Mouse (Mus musculus) induced T-regulatory cell, adult 2 months (primary cell): Measurements from ENCODE around the gene Gadd45gip1.
"Not testable (repeated sequence)": the region's sequence is repeated elsewhere in the genome, so short reads cannot be mapped to it uniquely, and the experiment has no call there.

Source experiments
- DNase-seq: peaks from one replicate; pipeline ENCODE4 v3.0.0-alpha.2; 2012; ENCODE audit warnings: low read depth

Gene Gadd45gip1

DNA sequence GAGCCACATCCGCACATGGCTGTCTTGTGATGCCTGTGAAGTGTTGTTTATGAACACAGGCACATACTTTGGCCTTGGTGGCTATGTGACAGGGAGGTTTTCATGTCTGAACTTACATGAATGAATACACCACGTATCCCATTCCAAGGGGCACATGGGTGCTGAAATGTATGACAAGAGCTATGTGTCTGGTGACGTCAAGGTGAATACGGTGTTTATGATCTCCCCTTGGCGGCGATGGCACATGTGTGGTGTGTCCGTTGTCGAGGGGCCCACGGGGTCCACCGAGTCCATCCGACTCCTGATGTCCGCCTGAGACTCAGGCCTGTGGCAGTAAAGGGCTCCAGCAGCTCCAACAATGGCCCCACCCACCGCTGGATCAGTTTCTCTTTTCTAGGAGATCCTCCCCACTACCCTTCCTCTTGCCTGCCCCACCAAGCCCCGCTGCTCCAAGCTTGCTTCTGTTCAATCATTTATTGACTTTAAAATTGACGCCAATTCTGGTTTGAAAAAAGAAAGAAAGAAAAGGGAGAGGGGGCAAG, 34.0 kb upstream of the Gadd45gip1 start:
- DNase-seq = no peak

DNA sequence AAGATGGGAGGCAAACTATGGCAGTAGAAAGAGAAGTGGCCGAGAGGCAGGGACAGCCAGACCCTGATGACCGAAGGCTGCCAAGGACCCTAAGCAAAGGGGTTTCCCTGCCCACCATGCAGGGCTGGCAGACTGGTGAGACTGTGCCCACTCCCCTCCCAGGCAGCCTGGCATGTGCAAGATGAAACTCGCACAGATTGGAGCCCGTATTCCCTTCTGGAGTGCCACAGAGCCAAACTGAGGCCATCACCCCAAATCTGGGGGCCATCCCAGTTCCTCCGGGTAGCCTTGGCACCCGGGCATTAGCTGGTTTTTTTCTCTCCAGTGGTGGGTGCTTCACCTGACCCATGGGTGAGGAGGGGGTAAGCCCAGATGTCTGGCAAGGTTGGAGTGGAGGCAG, 33.4 kb upstream of the Gadd45gip1 start:
- no peak for DNase-seq

GRCm38 (mm10) chr8:84798446-84799135, 32.7 kb upstream of the Gadd45gip1 start:
- peak; percentile 20 for DNase-seq

DNA sequence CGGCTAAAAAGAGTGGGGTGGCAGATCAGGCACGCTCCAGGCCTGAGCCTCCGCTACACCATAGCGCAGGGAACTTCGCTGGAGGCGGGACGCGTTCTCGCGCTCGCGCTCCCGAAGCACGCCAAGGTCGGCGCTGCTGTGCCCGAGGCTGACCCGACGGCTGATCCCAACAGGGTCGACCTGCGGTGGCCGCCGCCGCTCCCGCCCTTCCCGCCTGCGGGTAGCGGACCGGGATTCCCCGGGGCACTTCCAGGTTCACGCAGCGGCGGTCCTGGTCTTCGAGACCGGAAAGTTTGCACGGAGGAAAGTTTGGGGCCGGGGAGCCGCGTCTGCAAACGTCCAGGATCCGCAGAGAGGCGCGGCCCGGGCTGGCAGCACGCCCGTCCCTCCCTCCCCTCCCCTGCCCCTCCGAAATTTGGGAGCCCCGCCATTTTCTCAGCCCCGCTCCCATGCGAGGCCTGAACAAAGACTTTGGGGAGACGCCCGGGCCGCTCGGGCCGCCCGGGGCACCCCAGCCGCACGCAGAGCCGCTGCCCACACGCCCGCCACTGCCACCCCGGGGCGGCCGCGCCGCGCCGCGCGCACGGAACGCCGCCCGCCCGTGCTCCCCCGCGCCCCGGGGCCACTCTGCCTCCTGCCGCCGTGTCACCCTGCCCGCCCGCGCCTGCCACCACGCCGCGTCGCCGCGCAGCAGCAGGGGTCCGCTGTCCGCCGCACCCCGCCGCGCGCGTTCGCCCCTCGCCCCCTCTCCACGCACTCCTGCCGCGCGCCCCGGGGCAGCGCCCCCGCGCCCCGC, 32.0 kb upstream of the Gadd45gip1 start:
- peak; percentile 25 for DNase-seq

GRCm38 (mm10) chr8:84799999-84800831, 31.1 kb upstream of the Gadd45gip1 start, which contains the start of gene Nfix:
Gene Nfix, minus strand, starts transcription at chr8:84800344.
- peak; percentile 62 for DNase-seq

DNA sequence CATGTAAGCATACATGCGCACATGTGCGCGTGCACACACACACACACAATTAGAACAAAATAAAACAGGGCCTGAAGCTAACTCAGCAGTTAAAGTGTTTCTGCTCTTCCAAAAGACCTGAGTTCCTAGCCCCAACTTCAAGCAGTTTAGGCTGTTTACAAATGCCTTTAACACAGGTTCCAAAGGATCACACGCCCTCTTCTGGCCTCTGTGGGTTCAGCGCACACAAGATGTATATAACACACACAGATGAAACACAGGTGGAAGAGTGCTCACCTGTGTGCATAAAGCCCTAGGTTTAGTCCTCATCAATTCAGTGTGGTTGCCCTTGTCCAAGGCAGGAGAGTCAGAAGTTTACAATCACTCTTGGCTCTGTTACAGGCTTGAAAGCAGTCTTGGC, 25.3 kb upstream of the Gadd45gip1 start:
- DNase-seq = no peak

- no peak for DNase-seq
Observed at GRCm38 (mm10) chr8:84809109-84809940, 22.0 kb upstream of the Gadd45gip1 start.

DNA sequence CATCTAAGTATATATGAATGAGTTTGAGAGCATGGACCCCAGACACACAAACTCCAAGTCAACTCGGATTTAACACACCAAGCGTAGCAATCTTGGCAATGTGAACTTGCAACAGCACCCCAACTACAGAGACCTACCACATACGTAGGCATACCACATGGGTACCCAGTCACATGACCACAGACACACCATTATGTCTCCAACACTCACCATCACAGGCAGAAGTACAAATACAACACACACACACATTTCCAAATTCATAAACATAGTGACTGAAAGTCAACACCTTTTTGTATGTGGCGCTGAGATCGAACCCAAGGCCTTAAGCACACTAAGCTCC, 21.4 kb upstream of the Gadd45gip1 start:
- no peak for DNase-seq

DNA sequence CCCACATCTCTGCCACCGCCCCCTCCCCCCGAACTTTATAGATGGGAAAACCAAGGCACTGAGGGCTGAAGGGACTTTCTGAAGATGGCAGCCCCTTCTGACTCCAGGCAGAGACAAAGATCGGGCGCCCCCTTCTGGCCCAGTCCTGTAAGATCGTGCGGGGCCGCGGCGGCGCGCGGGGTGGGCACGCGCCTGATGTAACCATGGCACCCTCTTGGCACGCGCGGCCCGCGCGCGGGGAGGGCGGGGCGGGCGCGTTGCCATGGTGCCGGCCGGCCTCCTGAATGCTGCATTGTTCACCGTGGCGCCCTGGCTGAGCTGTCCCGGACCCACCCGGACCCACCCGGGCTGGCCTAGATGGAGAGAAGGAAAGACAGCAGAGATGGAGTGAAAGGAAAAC, 20.4 kb upstream of the Gadd45gip1 start:
- DNase-seq = peak; percentile 87

DNA sequence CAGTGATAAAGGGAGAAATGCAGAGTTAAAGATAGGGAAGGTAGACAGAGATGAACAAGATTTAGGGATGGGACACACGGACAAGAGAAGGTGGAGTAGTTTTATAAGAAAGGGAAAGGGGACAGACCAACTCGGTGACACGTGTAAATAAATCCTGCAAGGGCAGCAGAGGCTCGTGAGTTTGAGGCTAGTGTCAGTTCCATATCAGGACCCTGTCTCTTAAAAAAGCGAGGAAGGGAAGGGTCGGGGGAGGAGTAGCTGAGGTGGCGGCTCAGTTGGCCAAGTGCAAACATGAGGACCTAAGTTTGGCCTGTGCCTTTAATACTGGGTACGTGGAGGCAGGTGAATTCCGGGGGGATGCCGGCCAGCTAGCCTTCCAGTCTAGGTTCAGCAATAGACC, 20.0 kb upstream of the Gadd45gip1 start:
- DNase-seq = no peak

DNA sequence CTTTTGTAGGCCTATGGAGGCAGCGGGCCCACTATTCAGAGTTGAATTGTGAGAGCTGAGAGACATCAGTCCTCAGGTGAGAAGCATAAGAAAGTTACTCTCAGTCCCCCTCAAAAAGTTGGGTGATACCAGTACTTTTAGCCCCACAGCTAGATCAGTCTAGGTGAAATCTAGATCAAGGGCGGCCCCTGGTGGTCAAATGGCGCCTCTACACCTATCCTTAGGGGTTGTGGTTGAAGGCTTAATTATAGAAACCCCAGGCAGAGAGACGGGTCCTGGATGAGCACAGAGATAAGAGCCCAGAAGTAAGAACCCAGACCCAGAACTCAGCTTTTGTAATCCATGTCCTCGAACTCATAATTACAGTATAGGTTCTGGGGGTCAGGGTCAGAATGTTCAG, 18.3 kb upstream of the Gadd45gip1 start:
- DNase-seq = peak; percentile 92

- DNase-seq = no peak
Observed at GRCm38 (mm10) chr8:84813830-84814229, 17.5 kb upstream of the Gadd45gip1 start.

GRCm38 (mm10) chr8:84814240-84814554, 17.1 kb upstream of the Gadd45gip1 start:
- no peak for DNase-seq

- DNase-seq = no peak
Observed at GRCm38 (mm10) chr8:84814555-84815441, 16.5 kb upstream of the Gadd45gip1 start.

DNA sequence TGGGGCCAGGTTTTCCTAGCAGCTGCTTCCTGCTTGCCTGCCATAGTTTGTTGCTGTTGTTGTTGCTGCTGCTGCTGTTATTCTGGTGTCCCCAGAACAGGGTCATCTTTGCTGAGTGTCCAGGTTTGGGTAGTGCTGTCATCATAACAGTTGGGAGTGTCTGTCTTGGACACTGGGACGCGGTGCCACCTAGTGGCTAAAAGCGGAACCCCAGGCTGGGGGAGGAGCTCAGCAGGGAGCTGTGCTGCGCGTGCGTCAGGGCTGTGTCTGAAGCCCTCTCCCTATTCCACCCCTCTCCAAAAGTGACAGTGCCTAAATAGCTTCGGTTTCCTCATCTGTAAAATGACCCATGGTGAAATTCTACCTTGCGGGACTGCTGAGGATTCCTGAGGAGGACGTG, 15.8 kb upstream of the Gadd45gip1 start:
- DNase-seq = peak; percentile 93

DNA sequence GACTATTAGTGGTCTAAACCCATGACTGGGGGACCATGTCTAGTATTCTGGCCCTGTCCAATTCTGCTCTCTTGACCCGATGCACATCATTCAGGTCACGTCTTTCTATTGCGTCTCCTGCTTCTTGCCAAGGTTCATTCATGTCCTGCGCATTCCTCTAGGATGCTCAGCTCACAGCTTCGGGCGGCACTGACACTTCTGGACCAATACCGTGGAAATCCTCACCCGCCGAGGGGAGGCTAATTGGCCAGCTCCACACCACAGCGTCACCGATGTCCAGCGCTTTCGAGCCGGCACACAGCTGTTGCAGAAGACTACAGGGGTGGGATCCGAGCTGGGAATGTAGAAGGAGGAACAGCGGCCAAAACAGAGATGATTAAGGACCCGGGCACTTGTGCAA, 15.2 kb upstream of the Gadd45gip1 start:
- DNase-seq = no peak

- DNase-seq = no peak
Observed at GRCm38 (mm10) chr8:84822723-84823122, 8.6 kb upstream of the Gadd45gip1 start, which contains the start of gene Dand5. Gene Dand5, minus strand, starts transcription at chr8:84822823.

DNA sequence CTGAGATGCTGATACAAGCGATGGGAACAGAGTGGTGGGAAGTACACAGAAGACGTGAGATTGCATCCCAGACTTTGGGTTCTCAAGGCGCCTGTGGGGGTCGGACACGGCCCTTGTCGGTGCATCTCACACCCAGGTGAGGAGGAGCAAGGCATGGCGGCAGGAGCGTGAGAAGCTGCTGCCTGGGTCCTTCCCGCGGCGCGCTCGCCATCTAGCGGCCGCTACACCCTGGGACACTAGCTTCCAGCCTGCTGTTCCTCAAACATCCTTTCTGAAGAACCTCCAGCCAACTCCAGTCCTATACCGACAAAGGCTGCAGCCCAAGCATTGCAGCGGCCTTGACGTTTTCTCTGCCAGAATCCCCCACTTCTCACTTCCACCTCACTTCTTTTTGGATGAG, 7.7 kb upstream of the Gadd45gip1 start:
- peak; percentile 87 for DNase-seq

DNA sequence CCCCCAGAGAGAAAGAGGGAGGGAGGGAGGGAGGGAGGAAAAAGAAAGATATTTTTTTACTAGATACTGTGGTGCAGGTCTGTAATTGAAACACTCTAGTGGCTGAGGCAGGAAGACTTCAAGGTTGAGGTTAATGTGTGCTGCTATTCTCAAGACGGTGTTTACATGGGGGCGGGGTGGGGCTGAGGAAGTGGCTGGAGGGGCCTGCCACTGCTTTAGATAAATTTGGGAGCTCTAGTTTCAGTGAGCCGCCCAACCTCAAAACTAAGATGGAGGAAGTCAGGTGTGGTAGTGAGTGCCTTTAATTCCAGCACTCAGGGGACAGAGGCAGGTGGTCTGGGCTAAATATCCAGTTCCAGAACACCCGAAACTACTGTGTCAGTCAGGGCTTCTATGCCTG, 5.7 kb upstream of the Gadd45gip1 start:
- peak; percentile 76 for DNase-seq

GRCm38 (mm10) chr8:84826518-84826917, 4.8 kb upstream of the Gadd45gip1 start:
- DNase-seq = not testable (repeated sequence)
